Mouse (Mus musculus) intestine, embryonic 15.5 days (tissue): ENCODE data around the gene Corin. TPM values are rescaled to one million over a fixed set of nuclear protein-coding genes. Genes with fewer than 3 reads are reported as not detected.
A peak's percentile ranks its signal among the peaks of the same experiment; 100 is the strongest.

Experiments used
- ATAC-seq: fragments of 200-750 bp; cut with Nextera tagmentation; 2 replicates; pipeline ENCODE4 v1.8.0; 2017; ENCODE audit warnings: moderate TSS enrichment, moderate library complexity
- H3K27ac ChIP-seq: fragments of 300-500 bp; sonication (generic); 2 replicates; pipeline ENCODE4 v1.5.1; 2015; ENCODE audit warnings: mild to moderate bottlenecking, inconsistent platforms
- H3K27me3 ChIP-seq: fragments of 300-500 bp; sonication (generic); replicated peaks from 2 replicates; pipeline ENCODE4 v1.6.1; 2015; ENCODE audit warnings: inconsistent platforms
- H3K36me3 ChIP-seq: fragments of 300-500 bp; sonication (generic); 2 replicates; pipeline ENCODE4 v1.6.1; 2015; ENCODE audit warnings: inconsistent platforms
- H3K4me1 ChIP-seq: fragments of 300-500 bp; sonication (generic); replicated peaks from 2 replicates; pipeline ENCODE4 v1.6.1; 2015; ENCODE audit warnings: inconsistent platforms
- H3K4me2 ChIP-seq: fragments of 300-500 bp; sonication (generic); replicated peaks from 2 replicates; pipeline ENCODE4 v1.6.1; 2015; ENCODE audit warnings: mild to moderate bottlenecking, inconsistent platforms
- H3K4me3 ChIP-seq: fragments of 300-500 bp; sonication (generic); replicated peaks from 2 replicates; pipeline ENCODE4 v1.5.1; 2015; ENCODE audit warnings: inconsistent platforms
- H3K9ac ChIP-seq: fragments of 300-500 bp; sonication (generic); 2 replicates; pipeline ENCODE4 v1.6.1; 2015; ENCODE audit warnings: inconsistent platforms
- H3K9me3 ChIP-seq: fragments of 300-500 bp; sonication (generic); 2 replicates; pipeline ENCODE4 v1.6.1; 2016; ENCODE audit warnings: inconsistent platforms
- WGBS: fragments of 180-500 bp; shearing (Covaris S2); methylation state at CpG from one replicate; pipeline ENCODE4 v1.1.7; 2015; 5-methylcytosine and 5-hydroxymethylcytosine counted together
- polyA plus RNA-seq: library from polyadenylated mRNA; unstranded; fragments of >200 nt; fragmentation: Nextera tagmentation; extraction: Ambion mirVana; gene quantifications from 2 replicates; pipeline ENCODE4 v1.2.1, GENCODE M21; 2015

The Corin gene
- polyA plus RNA-seq, 1 experiment from 2014 or later: 0.40 TPM

DNA sequence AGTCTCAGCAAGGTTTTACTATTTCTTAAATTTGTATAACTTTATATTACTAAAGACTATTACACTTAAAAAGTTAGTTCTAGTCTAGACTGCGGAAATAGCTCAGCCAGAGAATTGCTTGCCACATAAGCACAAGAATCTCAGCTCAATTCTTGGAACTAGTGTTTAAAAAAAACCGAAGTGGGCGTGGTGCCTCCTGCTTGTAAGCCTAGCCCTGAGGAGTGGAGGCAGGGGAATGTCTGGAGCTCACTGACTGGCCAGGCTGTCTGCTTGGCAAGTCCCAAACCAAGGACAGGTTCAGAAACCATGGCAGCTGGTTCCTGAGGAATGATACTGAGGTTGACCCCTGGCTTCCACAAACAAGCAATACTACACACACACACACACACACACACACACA is 72.4 kb downstream of the Corin start:
- Histone ChIP-seq H3K9ac (no peak overlapping the region), H3K36me3 (no peaks in the 10 kb centered on the region), H3K4me1 (no peaks in the 10 kb centered on the region), H3K9me3 (no peaks in the 10 kb centered on the region), H3K27ac (no peak overlapping the region), H3K4me2 (no peak overlapping the region), H3K4me3 (no peak overlapping the region), H3K27me3 (no peaks in the 10 kb centered on the region)
- no peak for ATAC-seq
- WGBS: 76% methylated on average over 3 of the region's 3 CpGs

DNA sequence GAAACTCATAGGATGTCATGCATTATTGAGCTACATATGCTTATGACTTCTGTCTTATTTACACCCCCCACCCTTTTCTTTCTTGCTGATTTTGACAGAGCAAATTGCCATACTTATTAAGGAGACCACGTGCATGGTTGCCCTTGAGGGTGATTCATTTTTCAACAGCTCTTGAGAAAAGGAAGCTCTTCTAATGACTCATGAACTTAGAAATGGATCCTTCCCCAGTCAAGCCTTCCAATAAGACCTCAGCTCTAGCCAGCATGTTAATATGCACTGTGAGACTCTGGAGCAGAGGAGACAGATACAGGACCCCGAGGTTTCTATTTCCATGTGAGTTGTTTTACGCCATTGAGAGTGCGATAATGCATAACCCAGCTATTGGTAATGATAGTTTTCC is 76.7 kb downstream of the Corin start:
- ATAC-seq: no peak
- Histone ChIP-seq H3K36me3 (no peaks in the 10 kb centered on the region), H3K4me1 (no peaks in the 10 kb centered on the region), H3K9ac (no peak overlapping the region), H3K4me3 (no peak overlapping the region), H3K27ac (no peak overlapping the region), H3K27me3 (no peaks in the 10 kb centered on the region), H3K9me3 (no peaks in the 10 kb centered on the region), H3K4me2 (no peak overlapping the region)
- 82% methylated on average over 4 of the region's 4 CpGs for WGBS

DNA sequence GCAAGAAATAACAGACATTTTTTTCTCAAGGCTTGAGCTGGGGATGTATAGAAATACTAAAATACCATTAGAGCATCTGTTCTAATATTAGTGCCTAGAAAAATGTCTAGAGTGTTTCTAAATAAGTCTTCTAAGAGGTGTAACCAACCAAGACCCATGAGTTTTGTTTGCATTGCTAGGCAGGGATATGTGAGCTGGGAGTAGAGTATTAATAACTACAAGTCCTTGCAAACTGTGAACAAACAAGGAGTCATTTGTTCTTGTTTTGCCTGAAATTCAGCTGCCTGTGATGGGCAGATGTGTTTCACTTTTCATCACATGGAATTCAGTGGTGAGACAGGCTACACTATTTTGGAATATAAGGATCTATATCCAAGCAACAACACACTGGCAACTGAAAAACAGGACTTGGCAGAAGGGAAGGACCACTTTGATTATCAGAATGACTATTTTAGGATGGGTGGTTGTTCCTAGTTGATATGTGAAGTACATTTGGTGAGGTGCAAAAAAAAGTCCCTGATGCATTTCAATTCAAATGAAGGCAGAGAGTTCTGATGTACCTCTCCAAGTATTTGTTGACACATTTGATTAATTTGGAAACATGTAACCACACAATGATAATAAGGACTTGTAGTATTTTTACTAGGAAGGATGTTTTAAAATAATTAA is 78.8 kb downstream of the Corin start:
- no peak for ATAC-seq
- Histone ChIP-seq H3K4me1 (no peaks in the 10 kb centered on the region), H3K27ac (no peak overlapping the region), H3K9me3 (no peaks in the 10 kb centered on the region), H3K4me2 (no peak overlapping the region), H3K9ac (no peak overlapping the region), H3K4me3 (no peak overlapping the region), H3K27me3 (no peaks in the 10 kb centered on the region), H3K36me3 (no peaks in the 10 kb centered on the region)

DNA sequence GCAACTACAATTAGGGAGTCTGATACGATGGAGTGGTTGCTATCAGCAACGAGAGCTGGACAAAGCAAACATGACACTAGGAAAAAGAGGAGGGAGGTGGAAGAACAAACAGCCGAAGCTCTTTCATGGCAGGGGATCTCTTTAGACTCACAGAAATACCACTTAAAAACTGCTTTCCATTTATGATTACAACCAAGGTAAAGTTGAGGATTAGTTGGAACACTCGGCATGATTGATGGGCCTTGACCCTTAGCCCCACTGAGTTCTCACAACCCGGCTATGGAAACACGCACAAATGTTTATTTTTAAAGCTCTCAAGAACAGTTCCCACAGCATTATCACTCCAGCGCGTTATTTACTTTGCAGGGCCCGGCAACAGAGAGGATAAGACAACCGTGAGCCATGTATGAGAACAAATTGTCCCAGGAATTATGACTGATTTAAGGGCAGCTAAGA is 92.4 kb downstream of the Corin start:
- no peak overlapping the region for H3K27ac ChIP-seq
- peaks cover 4% of the 10 kb centered on the region; the same call in 1 of the 2 replicates for H3K4me1 ChIP-seq
- H3K9me3 ChIP-seq: no peaks in the 10 kb centered on the region
- no peak overlapping the region for H3K4me3 ChIP-seq
- ATAC-seq: peak; percentile 82
- H3K27me3 ChIP-seq: no peaks in the 10 kb centered on the region
- H3K4me2 ChIP-seq: no peak overlapping the region
- 14% methylated on average over 10 of the region's 10 CpGs for whole genome bisulfite sequencing
- H3K9ac ChIP-seq: no peak overlapping the region
- H3K36me3 ChIP-seq: no peaks in the 10 kb centered on the region

- WGBS: 72% methylated on average over 3 of the region's 3 CpGs
- Histone ChIP-seq H3K9me3 (no peaks in the 10 kb centered on the region), H3K9ac (no peak overlapping the region), H3K36me3 (no peaks in the 10 kb centered on the region), H3K27ac (no peak overlapping the region), H3K4me2 (no peak overlapping the region), H3K4me1 (peaks cover 4% of the 10 kb centered on the region; the same call in 1 of the 2 replicates), H3K27me3 (no peaks in the 10 kb centered on the region), H3K4me3 (no peak overlapping the region)
- ATAC-seq: no peak
Observed at GRCm38 (mm10) chr5:72410841-72411240, 93.4 kb downstream of the Corin start.

GRCm38 (mm10) chr5:72403376-72403775 is 100.9 kb downstream of the Corin start:
- Histone ChIP-seq H3K36me3 (no peaks in the 10 kb centered on the region), H3K27ac (no peak overlapping the region), H3K4me3 (no peak overlapping the region), H3K9me3 (no peaks in the 10 kb centered on the region), H3K27me3 (no peaks in the 10 kb centered on the region), H3K4me2 (no peak overlapping the region), H3K4me1 (no peaks in the 10 kb centered on the region), H3K9ac (no peak overlapping the region)
- ATAC-seq: no peak
- 74% methylated on average over 9 of the region's 9 CpGs for WGBS

GRCm38 (mm10) chr5:72402913-72403312 is 101.4 kb downstream of the Corin start:
- Histone ChIP-seq H3K4me3 (no peak overlapping the region), H3K4me1 (no peaks in the 10 kb centered on the region), H3K27ac (no peak overlapping the region), H3K27me3 (no peaks in the 10 kb centered on the region), H3K9me3 (no peaks in the 10 kb centered on the region), H3K9ac (no peak overlapping the region), H3K4me2 (no peak overlapping the region), H3K36me3 (no peaks in the 10 kb centered on the region)
- no peak for ATAC-seq
- WGBS: 84% methylated on average over 5 of the region's 5 CpGs

DNA sequence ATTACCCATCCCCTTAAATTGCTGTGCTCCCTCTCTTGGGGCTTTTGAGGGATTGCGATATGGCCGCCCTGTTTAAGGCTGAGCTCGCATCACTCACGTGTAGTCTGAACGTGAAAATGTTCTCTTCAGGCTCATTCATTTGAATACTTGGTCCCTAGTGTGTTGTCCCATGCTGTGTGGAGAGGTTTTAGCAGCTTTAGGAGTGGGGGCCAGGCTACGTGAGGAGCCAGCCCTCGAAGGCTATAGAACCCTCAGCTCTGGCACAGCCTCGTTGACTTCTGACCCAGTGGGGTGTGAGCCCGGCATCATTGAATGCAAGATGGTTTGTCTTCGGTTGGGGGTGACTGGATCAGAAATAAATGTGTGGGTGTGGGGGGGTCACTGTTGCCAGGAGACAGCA is 102.5 kb downstream of the Corin start:
- no peak for ATAC-seq
- Histone ChIP-seq H3K9ac (no peak overlapping the region), H3K36me3 (no peaks in the 10 kb centered on the region), H3K4me1 (no peaks in the 10 kb centered on the region), H3K9me3 (no peaks in the 10 kb centered on the region), H3K27me3 (no peaks in the 10 kb centered on the region), H3K27ac (no peak overlapping the region), H3K4me3 (no peak overlapping the region), H3K4me2 (no peak overlapping the region)
- 79% methylated on average over 10 of the region's 10 CpGs for WGBS

DNA sequence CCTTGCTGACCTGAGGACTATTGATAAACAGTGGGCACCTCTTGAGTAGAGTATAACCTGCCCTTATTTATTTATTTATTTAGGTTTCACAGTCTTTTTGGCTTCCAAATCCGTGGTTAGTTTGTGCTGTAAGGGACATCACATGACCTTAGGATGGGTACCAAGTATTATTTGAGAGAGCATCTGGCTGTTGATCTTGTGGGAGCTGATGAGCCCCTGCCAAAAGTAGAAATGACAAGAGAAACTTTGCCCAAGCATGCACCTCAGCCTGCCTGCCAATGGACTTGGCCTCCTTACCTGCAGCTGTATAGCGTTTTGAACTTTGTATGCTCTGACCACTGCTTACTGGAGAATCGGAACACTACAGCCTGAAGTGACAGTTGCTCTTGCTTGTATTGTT is 103.0 kb downstream of the Corin start:
- H3K27ac ChIP-seq: no peak overlapping the region
- no peak overlapping the region for H3K4me3 ChIP-seq
- H3K9me3 ChIP-seq: no peaks in the 10 kb centered on the region
- 84% methylated on average over 3 of the region's 3 CpGs for WGBS
- no peak overlapping the region for H3K9ac ChIP-seq
- H3K27me3 ChIP-seq: no peaks in the 10 kb centered on the region
- H3K4me2 ChIP-seq: no peak overlapping the region
- ATAC-seq: no peak
- no peaks in the 10 kb centered on the region for H3K4me1 ChIP-seq
- no peaks in the 10 kb centered on the region for H3K36me3 ChIP-seq

DNA sequence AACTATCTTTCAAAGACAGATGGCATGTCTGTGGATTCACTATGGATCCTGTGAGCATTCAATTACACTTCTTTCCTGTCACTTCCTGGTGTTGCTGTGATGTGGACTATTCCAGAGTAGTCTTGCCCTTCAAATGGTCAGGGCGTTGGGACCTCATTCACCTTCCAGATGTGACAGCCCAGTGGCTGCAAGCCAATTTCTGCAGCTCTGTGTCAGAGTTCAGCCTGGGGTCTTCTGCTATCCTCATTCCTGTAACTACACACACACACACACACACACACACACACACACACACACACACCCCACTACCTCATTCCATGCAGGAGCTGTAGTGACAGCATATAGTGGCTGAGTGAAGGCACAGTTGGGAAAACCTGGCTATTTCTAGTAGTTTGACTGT is 122.1 kb downstream of the Corin start:
- Histone ChIP-seq H3K27ac (no peak overlapping the region), H3K4me2 (no peak overlapping the region), H3K36me3 (no peaks in the 10 kb centered on the region), H3K4me1 (no peaks in the 10 kb centered on the region), H3K9me3 (no peaks in the 10 kb centered on the region), H3K27me3 (no peaks in the 10 kb centered on the region), H3K9ac (no peak overlapping the region), H3K4me3 (no peak overlapping the region)
- ATAC-seq: no peak
- WGBS: 60% methylated on average over 1 of the region's 1 CpGs

DNA sequence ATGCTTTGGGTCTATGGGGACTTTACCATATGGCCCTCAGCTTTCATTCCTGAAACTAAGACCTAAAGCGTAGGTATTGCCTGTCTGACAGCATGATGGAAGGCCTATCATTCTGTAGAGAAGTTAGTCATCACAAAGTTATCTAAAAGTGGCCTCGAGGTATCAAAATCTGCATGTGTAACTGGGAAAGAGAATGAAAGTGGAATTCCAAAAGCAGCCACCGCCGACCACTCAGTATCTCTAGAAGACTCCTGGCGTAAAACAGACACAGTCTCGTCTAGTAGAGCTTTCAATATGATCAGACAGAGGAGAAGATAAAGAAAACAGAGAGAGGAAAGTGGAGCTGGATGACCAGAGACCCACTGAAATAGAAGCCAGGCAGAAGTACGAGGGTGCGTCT is 123.7 kb downstream of the Corin start:
- H3K4me3 ChIP-seq: no peak overlapping the region
- no peak overlapping the region for H3K27ac ChIP-seq
- no peak overlapping the region for H3K9ac ChIP-seq
- H3K4me2 ChIP-seq: no peak overlapping the region
- H3K4me1 ChIP-seq: no peaks in the 10 kb centered on the region
- no peaks in the 10 kb centered on the region for H3K9me3 ChIP-seq
- H3K27me3 ChIP-seq: no peaks in the 10 kb centered on the region
- ATAC-seq: no peak
- WGBS: 62% methylated on average over 8 of the region's 8 CpGs
- no peaks in the 10 kb centered on the region for H3K36me3 ChIP-seq

DNA sequence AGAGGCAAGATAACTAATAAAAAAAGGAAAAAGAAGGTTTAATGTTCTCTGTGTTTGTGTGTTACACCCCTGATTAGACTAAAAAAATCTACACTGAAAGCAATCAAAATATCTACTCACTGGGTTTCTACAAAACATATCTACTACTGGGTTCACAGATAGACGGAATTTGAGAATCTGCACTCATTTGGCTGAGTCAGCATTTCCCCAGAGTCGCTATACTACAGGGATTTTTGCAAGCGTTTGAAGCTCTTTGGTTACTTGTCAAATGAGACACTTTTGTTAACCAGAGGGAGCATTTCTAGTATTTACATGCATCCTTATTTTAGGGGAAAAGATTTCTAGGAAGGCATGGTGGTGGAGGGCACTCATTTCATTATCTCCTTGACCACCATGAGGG is 136.3 kb downstream of the Corin start:
- no peak overlapping the region for H3K4me2 ChIP-seq
- H3K27me3 ChIP-seq: no peaks in the 10 kb centered on the region
- H3K27ac ChIP-seq: no peak overlapping the region
- H3K4me1 ChIP-seq: no peaks in the 10 kb centered on the region
- no peaks in the 10 kb centered on the region for H3K9me3 ChIP-seq
- 81% methylated on average over 3 of the region's 3 CpGs for WGBS
- no peak overlapping the region for H3K9ac ChIP-seq
- no peaks in the 10 kb centered on the region for H3K36me3 ChIP-seq
- H3K4me3 ChIP-seq: no peak overlapping the region
- ATAC-seq: no peak

DNA sequence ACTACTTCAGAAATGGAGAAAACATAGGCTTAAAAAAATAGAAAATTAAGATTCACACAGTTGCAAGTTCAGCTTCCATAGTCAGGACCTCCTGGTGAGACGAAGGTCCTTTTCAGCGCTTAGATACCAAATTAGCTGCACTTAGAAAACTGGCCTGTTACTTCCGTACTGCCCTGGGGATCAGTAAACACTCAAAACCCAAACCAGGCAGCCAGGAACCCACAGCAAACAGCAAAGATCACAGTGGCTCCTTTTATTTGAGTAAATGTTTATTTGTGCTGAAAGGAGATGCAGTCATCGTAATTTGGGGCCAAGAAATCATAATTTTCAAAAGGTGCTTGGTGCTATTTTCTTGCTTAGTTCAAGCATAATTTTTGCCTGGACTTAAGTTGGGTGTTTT is 138.5 kb downstream of the Corin start:
- Histone ChIP-seq H3K27me3 (no peaks in the 10 kb centered on the region), H3K4me1 (no peaks in the 10 kb centered on the region), H3K9me3 (no peaks in the 10 kb centered on the region), H3K36me3 (no peaks in the 10 kb centered on the region), H3K4me3 (no peak overlapping the region), H3K4me2 (no peak overlapping the region), H3K9ac (no peak overlapping the region), H3K27ac (no peak overlapping the region)
- ATAC-seq: no peak
- WGBS: 62% methylated on average over 4 of the region's 4 CpGs
